Mouse (Mus musculus): ENCODE measurements at regions not wholly inside any gene's neighbourhood (a gene's known extent, or its start where the extent isn't known, plus 50 kb on each side); places are given as distances from the start of the nearest gene placed in this dataset.

- DNase-seq (ENCODE audit: low read depth, low spot score) = no peak
Observed at GRCm38 (mm10) chr3:51019650-51020346, 204.4 kb upstream of the Noct start.

- DNase-seq (ENCODE audit: low read depth, low spot score) = no peak
Observed at GRCm38 (mm10) chr3:51024655-51025054, 199.6 kb upstream of the Noct start.

DNA sequence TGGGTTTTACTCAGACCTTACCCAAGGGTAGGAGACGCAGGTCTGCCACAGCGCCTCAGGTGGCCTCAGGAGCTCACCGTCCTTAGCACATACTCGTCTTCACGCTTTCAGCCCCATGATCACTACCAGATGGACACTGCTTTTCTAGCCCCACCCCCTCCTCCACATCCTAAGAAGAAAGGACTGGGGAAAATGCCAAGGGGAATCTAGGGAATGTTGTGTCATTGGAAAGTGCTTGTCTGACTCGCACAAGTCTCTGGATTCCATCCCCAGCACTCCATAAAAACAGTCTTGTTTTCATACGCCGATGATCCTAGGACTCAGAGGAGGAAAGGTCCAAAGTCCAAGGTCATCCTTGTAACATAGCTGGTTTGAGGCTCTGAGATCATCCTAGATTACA is 192.4 kb upstream of the Noct start:
- no peak for DNase-seq (ENCODE audit: low read depth, low spot score)

- no peak for DNase-seq (ENCODE audit: low read depth, low spot score)
Observed at GRCm38 (mm10) chr3:51033292-51033691, 191.0 kb upstream of the Noct start.

DNA sequence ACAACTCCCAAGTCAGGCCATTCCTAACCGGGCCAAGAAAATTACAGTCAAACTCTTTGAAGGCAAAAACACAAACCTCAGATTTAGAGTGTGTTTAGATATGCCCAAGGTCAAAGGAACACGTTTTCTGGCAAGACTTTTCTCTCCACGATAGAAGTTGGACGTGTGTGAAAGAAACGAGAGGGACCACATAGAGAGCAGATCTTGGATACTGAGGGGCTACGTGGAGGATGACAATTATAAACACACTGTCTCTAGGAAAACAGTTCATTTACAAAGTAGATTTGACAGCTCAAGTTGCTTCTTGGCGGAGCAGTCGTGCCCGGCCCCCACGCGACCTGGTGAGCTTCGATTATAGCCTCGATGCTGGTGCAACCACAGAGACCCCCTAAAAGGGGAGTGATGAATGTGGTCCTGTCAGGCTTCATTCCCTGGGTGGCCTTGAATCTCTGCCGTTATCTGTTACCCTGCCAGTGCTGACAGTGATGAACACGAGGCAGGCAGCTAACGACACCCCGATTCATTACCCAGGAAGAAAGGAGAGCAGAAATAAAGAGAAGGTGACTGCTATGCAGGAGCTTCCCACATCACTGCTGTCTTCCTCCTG is 187.4 kb upstream of the Noct start:
- no peak for DNase-seq (ENCODE audit: low read depth, low spot score)

- no peak for DNase-seq (ENCODE audit: low read depth, low spot score)
Observed at GRCm38 (mm10) chr3:51042223-51042846, 181.9 kb upstream of the Noct start.

- DNase-seq (ENCODE audit: low read depth, low spot score) = no peak
Observed at GRCm38 (mm10) chr3:51048739-51049138, 175.5 kb upstream of the Noct start.

DNA sequence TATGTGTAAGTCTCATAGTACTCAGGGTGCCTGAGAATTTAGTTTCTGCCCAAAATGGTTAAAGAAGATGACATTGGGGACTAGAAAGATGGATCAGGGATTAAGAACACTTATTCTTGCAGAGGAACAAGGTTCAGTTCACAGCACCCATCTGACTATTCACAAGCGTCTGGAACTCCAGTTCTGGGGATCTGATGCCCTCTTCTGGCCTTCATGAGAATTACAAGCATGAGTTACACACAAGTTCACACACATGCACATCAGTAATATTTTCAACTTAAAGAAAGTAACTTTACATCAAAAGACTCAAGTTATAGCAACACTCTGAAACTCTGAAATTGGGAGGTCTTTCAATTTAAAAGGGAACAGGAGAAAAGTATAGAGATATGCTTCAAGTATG is 174.1 kb upstream of the Noct start:
- no peak for DNase-seq (ENCODE audit: low read depth, low spot score)

- DNase-seq (ENCODE audit: low read depth, low spot score) = no peak
Observed at GRCm38 (mm10) chr3:51055004-51055403, 169.2 kb upstream of the Noct start.

DNA sequence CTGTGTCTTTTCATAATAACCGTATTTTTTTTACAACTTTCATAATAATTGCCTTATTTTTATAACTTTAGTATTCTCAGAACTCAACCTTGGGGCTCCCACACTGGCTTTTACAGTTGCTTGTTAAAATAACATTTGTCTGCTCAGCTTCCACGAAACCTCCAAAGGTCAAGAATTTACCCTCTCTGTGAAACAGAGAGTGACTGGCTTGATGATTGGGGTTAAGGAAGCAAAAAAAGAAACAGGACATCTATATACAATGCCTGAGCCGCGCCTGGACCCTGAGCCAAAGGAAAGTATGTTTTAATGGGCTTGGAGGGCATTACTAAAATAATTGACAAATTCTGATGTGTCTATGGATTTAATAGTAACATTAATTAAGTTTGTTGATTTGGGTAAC is 160.0 kb upstream of the Noct start:
- DNase-seq (ENCODE audit: low read depth, low spot score) = no peak

GRCm38 (mm10) chr3:51066373-51066772 is 157.9 kb upstream of the Noct start:
- no peak for DNase-seq (ENCODE audit: low read depth, low spot score)

DNA sequence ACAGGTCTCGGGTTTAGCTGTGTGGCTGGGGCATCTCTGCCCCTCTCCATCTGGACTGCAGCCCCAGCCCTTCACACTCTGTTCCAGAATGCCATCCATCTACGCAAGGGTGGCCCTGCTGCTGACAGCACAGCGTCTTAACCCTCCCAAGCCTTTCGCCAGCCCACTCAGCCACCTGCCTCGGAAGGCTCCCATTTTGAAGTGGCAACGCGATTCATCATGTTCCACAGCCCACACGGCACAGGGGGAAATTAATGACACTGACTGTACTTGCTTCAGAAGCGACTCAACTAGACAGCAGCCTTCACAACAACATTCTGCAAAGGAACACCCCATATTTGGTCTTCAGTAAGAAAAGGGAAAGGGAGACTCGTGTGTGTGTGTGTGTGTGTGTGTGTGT is 151.8 kb upstream of the Noct start:
- no peak for DNase-seq (ENCODE audit: low read depth, low spot score)

- DNase-seq (ENCODE audit: low read depth, low spot score) = no peak
Observed at GRCm38 (mm10) chr3:51073003-51073679, 151.1 kb upstream of the Noct start.

- DNase-seq (ENCODE audit: low read depth, low spot score) = no peak
Observed at GRCm38 (mm10) chr3:51073743-51074319, 150.4 kb upstream of the Noct start.

DNA sequence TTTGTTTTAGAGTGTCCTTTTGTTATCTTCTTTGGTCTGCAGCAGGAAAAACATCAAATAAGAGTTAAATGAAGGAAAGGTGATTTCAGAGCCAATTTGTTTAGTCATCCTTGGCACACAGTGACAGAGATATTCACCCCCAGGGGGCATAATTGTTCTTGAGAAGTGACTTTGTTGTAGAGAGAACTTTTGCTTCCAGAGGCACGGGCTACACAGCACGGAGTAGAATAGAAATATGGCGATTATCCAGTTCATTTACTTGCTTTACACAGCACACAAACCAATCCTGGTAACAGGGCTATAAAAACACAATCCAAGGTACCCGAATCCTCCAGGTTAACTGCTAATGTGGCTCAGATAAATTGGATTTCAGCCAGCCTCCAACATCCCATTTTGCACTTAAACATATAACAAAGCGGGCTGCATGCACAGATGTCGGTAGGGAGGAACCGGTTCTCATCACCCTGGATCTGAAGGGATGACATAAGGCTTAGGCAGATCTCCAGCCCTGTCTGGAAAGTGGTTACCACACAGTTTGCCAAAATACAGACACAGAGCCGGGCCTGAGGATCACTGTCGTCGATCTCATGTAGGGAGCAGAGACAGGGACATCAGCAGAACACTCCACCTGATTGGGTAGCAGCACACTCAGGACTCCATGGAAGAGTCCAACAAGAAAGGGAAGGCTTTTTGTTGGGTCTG is 148.9 kb upstream of the Noct start:
- no peak for DNase-seq (ENCODE audit: low read depth, low spot score)

GRCm38 (mm10) chr3:51078459-51078858 is 145.8 kb upstream of the Noct start:
- no peak for DNase-seq (ENCODE audit: low read depth, low spot score)

DNA sequence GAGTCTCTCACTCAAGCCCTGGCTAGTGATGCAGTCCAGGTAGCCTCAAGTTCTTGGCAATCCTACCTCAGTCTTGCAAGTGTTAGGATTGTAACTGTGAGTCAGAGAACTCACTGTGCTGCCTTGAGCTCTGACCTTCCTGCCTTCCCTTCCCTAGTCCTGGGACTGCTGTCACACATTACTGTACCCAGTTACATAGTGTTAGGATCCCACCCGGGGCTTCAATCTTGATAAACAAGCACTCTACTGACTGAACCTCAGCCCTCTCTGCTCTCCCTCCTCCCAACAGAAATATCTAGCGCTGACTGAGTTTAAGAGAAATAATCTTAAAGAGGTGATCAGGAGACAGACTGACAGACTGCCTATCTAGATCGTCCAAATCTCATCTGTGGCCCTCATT is 143.8 kb upstream of the Noct start:
- no peak for DNase-seq (ENCODE audit: low read depth, low spot score)

DNA sequence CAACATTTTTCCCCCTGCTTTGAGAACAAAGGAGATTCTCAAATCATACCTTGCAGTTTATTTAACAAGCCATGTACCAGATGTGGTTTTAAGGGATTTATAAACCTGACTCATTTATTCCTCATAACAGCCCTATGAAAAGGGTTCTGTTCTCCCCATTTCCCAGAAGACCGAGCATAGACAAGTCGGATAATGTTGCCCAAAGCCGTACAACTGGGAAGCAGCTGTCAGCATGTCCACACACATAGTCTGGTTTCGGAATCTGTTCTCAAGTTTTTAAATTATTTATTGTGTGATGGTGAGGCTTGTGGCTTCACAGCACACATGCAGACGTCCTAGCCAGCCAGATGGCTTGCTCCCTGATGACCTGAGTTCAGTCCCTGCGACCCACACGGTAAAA is 143.4 kb upstream of the Noct start:
- DNase-seq (ENCODE audit: low read depth, low spot score) = no peak

DNA sequence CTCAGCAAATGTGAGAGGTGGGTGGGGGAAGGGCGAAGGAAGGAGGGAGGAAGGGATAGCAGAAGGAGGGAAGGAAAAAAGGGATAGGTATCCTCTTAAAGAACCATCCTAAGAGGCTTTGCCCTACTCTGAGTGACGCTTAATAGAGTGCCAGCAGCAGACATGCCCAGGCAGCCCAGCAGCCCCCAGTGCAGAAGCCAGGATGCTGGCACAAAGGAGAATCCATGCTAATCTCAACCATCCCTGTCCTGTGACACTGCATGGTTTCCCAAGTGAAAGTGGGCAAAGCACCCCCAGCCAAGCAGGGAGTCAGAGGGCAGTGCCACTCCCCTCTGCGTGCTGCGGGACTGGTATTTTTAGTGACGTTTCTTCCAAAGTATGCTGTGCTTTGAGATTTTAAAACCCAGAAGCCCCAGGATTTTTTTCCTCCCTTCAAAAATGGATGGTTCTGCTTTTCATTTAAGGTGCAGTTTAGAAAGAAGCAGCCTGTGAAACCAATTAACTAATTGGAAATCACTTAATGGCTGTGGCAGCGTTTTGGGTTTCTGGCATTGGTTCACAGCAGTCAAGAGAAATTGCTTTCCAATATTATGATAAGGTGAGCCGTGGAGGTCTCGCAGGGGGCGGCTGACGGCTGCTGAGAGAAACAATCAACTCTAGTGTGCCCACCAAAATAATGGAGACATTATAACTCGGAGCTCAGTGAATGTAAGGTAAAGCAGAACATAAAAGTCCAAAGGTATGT is 141.2 kb upstream of the Noct start:
- DNase-seq (ENCODE audit: low read depth, low spot score) = no peak

GRCm38 (mm10) chr3:51083583-51083982 is 140.7 kb upstream of the Noct start:
- DNase-seq (ENCODE audit: low read depth, low spot score) = no peak

- DNase-seq (ENCODE audit: low read depth, low spot score) = no peak
Observed at GRCm38 (mm10) chr3:51086441-51086849, 137.8 kb upstream of the Noct start.

All from WW6 (cell line).